Mouse (Mus musculus) limb, embryonic 13.5 days (tissue): Measurements from ENCODE around the gene Grik3. TPM values are rescaled to one million over a fixed set of nuclear protein-coding genes. Genes with fewer than 3 reads are reported as not detected.

ENCODE experiments used
- ATAC-seq: fragments of 200-750 bp; cut with Nextera tagmentation; 2 replicates; pipeline ENCODE4 v1.8.0; 2017; ENCODE audit warnings: low read depth, moderate number of reproducible peaks, moderate TSS enrichment; ENCODE audit not compliant: low FRiP score
- H3K27ac ChIP-seq: fragments of 300-500 bp; sonication (generic); 2 replicates; pipeline ENCODE4 v1.5.1; 2015; ENCODE audit warnings: inconsistent platforms, mild to moderate bottlenecking, moderate library complexity
- H3K27me3 ChIP-seq: fragments of 300-500 bp; sonication (generic); 2 replicates; pipeline ENCODE4 v1.6.1; 2015; ENCODE audit warnings: mild to moderate bottlenecking, inconsistent platforms
- H3K36me3 ChIP-seq: fragments of 300-500 bp; sonication (generic); 2 replicates; pipeline ENCODE4 v1.6.1; 2015; ENCODE audit warnings: inconsistent platforms, mild to moderate bottlenecking, moderate library complexity
- H3K4me1 ChIP-seq: fragments of 300-500 bp; sonication (generic); 2 replicates; pipeline ENCODE4 v1.6.1; 2015; ENCODE audit warnings: inconsistent platforms
- H3K4me2 ChIP-seq: fragments of 300-500 bp; sonication (generic); replicated peaks from 2 replicates; pipeline ENCODE4 v1.6.1; 2015; ENCODE audit warnings: inconsistent platforms, mild to moderate bottlenecking, moderate library complexity
- H3K4me3 ChIP-seq: fragments of 300-500 bp; sonication (generic); 2 replicates; pipeline ENCODE4 v1.5.1; 2015; ENCODE audit warnings: moderate library complexity, mild to moderate bottlenecking, inconsistent platforms
- H3K9ac ChIP-seq: fragments of 300-500 bp; sonication (generic); 2 replicates; pipeline ENCODE4 v1.6.1; 2015; ENCODE audit warnings: mild to moderate bottlenecking, inconsistent platforms
- H3K9me3 ChIP-seq: fragments of 300-500 bp; sonication (generic); 2 replicates; pipeline ENCODE4 v1.6.1; 2016; ENCODE audit warnings: inconsistent platforms
- WGBS: fragments of 180-500 bp; shearing (Covaris S2); methylation state at CpG from one replicate; pipeline ENCODE4 v1.1.7; 2015; 5-methylcytosine and 5-hydroxymethylcytosine counted together
- polyA plus RNA-seq: library from polyadenylated mRNA; unstranded; fragments of >200 nt; fragmentation: Nextera tagmentation; extraction: Ambion mirVana; gene quantifications from 2 replicates; pipeline ENCODE4 v1.2.1, GENCODE M21; 2015

Grik3 gene
- polyA plus RNA-seq, 1 experiment from 2014 or later = 0.25 TPM

- peaks cover 98% of the 10 kb centered on the region for H3K27me3 ChIP-seq
- no peak overlapping the region for H3K27ac ChIP-seq
- 24% methylated on average over 8 of the region's 8 CpGs for WGBS
- no peaks in the 10 kb centered on the region for H3K36me3 ChIP-seq
- no peak overlapping the region for H3K4me3 ChIP-seq
- no peak overlapping the region for H3K9ac ChIP-seq
- no peak overlapping the region for H3K4me2 ChIP-seq
- H3K9me3 ChIP-seq = no peaks in the 10 kb centered on the region
- peaks cover 14% of the 10 kb centered on the region for H3K4me1 ChIP-seq
- ATAC-seq = no peak
Measured at GRCm38 (mm10) chr4:125495477-125495876, 5.0 kb downstream of the Grik3 start.

- Histone ChIP-seq H3K4me3 (no peak overlapping the region), H3K36me3 (no peaks in the 10 kb centered on the region), H3K9ac (no peak overlapping the region), H3K4me1 (no peaks in the 10 kb centered on the region), H3K27me3 (peaks cover 98% of the 10 kb centered on the region), H3K27ac (no peak overlapping the region), H3K9me3 (no peaks in the 10 kb centered on the region), H3K4me2 (no peak overlapping the region)
- ATAC-seq = no peak
- 3% methylated on average over 1 of the region's 1 CpGs for WGBS
Measured at GRCm38 (mm10) chr4:125497001-125497400, 6.5 kb downstream of the Grik3 start.

GRCm38 (mm10) chr4:125497471-125497870 lies 7.0 kb downstream of the Grik3 start:
- no peak overlapping the region for H3K4me3 ChIP-seq
- no peak for ATAC-seq

DNA sequence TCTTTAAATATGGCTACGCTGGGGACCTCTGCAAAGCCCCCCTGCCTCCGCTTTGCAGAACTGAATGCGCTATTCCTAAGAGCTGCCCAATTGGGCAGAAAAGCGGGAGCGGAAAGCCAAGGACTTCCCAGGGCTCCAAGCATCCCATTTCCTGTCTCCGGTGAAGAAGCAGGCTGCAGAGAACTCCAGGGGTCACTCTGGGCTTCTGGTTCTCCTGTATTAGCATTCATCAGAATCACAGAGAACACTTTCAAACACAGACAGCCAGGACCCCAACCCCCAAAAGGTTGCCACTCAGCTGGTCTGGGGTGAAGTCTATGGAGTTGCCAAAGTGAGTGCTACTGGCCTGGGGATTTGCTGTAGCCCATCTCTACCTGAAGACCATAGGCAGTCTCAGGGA lies 8.4 kb downstream of the Grik3 start:
- Histone ChIP-seq H3K4me1 (no peaks in the 10 kb centered on the region), H3K27ac (no peak overlapping the region), H3K27me3 (peaks cover 81% of the 10 kb centered on the region), H3K36me3 (no peaks in the 10 kb centered on the region), H3K4me2 (no peak overlapping the region), H3K9me3 (no peaks in the 10 kb centered on the region), H3K4me3 (no peak overlapping the region), H3K9ac (no peak overlapping the region)
- no peak for ATAC-seq
- WGBS = 7% methylated on average over 6 of the region's 6 CpGs

More at GRCm38 (mm10) chr4:125497471-125497870, 7.0 kb downstream of the Grik3 start:
- Histone ChIP-seq H3K4me1 (no peaks in the 10 kb centered on the region), H3K9me3 (no peaks in the 10 kb centered on the region), H3K27me3 (peaks cover 95% of the 10 kb centered on the region), H3K27ac (no peak overlapping the region), H3K9ac (no peak overlapping the region), H3K4me2 (no peak overlapping the region), H3K36me3 (no peaks in the 10 kb centered on the region)
- WGBS = 36% methylated on average over 7 of the region's 7 CpGs

GRCm38 (mm10) chr4:125502861-125503260 lies 12.4 kb downstream of the Grik3 start:
- Histone ChIP-seq H3K27me3 (peaks cover 60% of the 10 kb centered on the region), H3K4me3 (no peak overlapping the region), H3K4me2 (no peak overlapping the region), H3K4me1 (no peaks in the 10 kb centered on the region), H3K36me3 (no peaks in the 10 kb centered on the region), H3K9me3 (no peaks in the 10 kb centered on the region), H3K9ac (no peak overlapping the region), H3K27ac (no peak overlapping the region)
- 54% methylated on average over 8 of the region's 8 CpGs for WGBS
- ATAC-seq = no peak

DNA sequence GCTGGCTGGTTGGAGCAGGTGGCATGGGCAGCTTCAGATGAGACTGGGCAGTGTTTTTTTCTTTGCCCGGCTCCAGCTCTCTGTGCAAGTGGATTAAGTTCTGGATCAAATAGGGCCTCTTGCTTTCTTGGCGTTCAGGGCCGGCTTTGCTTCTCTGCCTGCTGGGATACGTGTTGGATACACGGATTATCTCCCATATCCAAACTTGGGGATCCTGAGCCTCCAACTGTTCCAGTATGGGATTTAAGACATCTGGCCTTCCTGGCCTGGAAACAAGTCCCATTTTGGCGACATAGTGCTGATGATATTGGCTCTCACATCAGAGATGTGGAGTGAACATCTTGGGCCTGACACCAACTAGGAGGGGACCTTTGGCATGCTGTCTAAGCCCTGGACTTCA lies 21.9 kb downstream of the Grik3 start:
- no peak for ATAC-seq
- H3K27ac ChIP-seq = no peak overlapping the region
- H3K27me3 ChIP-seq = peaks cover 60% of the 10 kb centered on the region
- H3K4me2 ChIP-seq = no peak overlapping the region
- no peaks in the 10 kb centered on the region for H3K9me3 ChIP-seq
- H3K9ac ChIP-seq = no peak overlapping the region
- H3K4me1 ChIP-seq = 0 out of 2 replicates have a peak, but pooled peaks cover 3% of the 10 kb centered on the region
- WGBS = 76% methylated on average over 6 of the region's 6 CpGs
- H3K36me3 ChIP-seq = no peaks in the 10 kb centered on the region
- H3K4me3 ChIP-seq = no peak overlapping the region

DNA sequence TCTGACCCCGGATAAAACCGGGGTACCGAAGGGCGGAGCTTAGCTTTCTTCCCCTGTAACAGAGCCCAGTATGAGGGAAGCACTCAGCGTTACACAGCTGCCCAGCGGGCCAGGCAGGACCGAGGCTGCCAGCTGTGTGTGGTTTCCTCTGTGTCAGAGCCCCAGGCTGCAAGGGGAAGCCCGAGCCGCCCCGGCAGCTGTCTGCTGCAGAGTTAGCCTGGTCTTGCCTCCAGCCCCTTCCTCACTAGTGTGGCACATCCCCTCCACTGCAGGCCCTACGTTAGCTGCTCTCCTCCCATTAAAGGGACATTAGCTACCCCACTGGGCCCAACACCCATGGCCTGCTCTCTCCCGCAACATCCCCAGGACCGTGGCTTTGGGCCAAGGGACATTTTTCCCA lies 25.1 kb downstream of the Grik3 start:
- 0 out of 2 replicates have a peak, but pooled peaks cover 3% of the 10 kb centered on the region for H3K4me1 ChIP-seq
- no peaks in the 10 kb centered on the region for H3K9me3 ChIP-seq
- H3K27me3 ChIP-seq = peaks cover 37% of the 10 kb centered on the region
- 45% methylated on average over 13 of the region's 13 CpGs for WGBS
- no peak overlapping the region for H3K4me3 ChIP-seq
- no peak overlapping the region for H3K9ac ChIP-seq
- H3K4me2 ChIP-seq = no peak overlapping the region
- no peak for ATAC-seq
- no peak overlapping the region for H3K27ac ChIP-seq
- no peaks in the 10 kb centered on the region for H3K36me3 ChIP-seq

- H3K9ac ChIP-seq = no peak overlapping the region
- no peaks in the 10 kb centered on the region for H3K9me3 ChIP-seq
- H3K36me3 ChIP-seq = no peaks in the 10 kb centered on the region
- ATAC-seq = no peak
- H3K4me3 ChIP-seq = no peak overlapping the region
- H3K4me2 ChIP-seq = no peak overlapping the region
- 69% methylated on average over 6 of the region's 6 CpGs for WGBS
- H3K4me1 ChIP-seq = 0 out of 2 replicates have a peak, but pooled peaks cover 3% of the 10 kb centered on the region
- H3K27ac ChIP-seq = no peak overlapping the region
- peaks cover 31% of the 10 kb centered on the region for H3K27me3 ChIP-seq
Measured at GRCm38 (mm10) chr4:125516612-125517011, 26.1 kb downstream of the Grik3 start.

DNA sequence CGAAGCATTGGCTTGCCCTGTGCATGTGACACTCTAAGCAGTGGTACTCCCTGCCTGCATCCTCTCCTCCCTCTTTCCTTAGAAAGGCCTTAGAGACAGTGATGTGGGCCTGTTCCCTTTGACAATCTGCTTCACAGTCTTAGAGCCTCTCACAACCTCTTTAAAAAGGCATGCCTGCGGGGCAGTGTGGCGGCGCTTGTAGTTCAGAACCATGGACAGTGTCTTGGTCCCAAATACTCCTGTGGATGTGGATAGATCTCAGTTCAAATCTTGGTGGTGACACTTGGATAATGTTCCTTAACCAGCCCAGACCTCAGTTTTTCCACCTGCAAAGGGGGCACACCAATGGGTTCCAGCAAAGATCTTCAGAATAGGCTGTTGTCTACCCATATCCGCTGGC lies 28.4 kb downstream of the Grik3 start:
- Histone ChIP-seq H3K4me1 (0 out of 2 replicates have a peak, but pooled peaks cover 3% of the 10 kb centered on the region), H3K9ac (no peak overlapping the region), H3K4me3 (no peak overlapping the region), H3K36me3 (no peaks in the 10 kb centered on the region), H3K4me2 (no peak overlapping the region), H3K27me3 (peaks cover 23% of the 10 kb centered on the region), H3K27ac (no peak overlapping the region), H3K9me3 (no peaks in the 10 kb centered on the region)
- ATAC-seq = no peak
- 76% methylated on average over 5 of the region's 5 CpGs for WGBS

DNA sequence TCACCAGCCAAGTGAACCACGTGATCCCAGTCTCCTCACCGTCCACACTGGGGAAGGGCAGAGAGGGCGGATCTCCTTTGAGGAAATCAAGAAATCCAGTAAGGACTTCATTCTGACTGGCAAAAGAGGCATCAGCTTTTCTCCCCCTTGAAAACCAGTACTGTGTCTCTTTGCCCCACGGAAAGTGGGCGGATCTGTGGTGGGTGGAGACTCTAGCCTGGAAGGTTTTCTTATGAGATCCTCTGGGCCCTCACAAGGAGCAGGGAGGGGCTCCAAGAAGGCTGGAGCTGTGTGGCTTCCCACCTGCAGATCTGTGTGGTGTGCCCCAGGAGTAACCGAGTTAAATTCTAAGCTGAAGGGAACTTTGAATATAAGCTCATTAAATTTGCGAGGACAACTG lies 32.4 kb downstream of the Grik3 start:
- Histone ChIP-seq H3K9ac (no peak overlapping the region), H3K27ac (no peak overlapping the region), H3K4me2 (no peak overlapping the region), H3K9me3 (no peaks in the 10 kb centered on the region), H3K36me3 (no peaks in the 10 kb centered on the region), H3K4me3 (no peak overlapping the region), H3K4me1 (0 out of 2 replicates have a peak, but pooled peaks cover 7% of the 10 kb centered on the region), H3K27me3 (peaks cover 23% of the 10 kb centered on the region)
- WGBS = 55% methylated on average over 7 of the region's 7 CpGs
- no peak for ATAC-seq

- H3K4me3 ChIP-seq = no peak overlapping the region
- no peaks in the 10 kb centered on the region for H3K36me3 ChIP-seq
- H3K4me2 ChIP-seq = no peak overlapping the region
- H3K27ac ChIP-seq = no peak overlapping the region
- WGBS = 69% methylated on average over 4 of the region's 4 CpGs
- no peak for ATAC-seq
- peaks cover 7% of the 10 kb centered on the region; the same call in 1 of the 2 replicates for H3K9me3 ChIP-seq
- no peak overlapping the region for H3K9ac ChIP-seq
- H3K27me3 ChIP-seq = peaks cover 38% of the 10 kb centered on the region
- H3K4me1 ChIP-seq = 0 out of 2 replicates have a peak, but pooled peaks cover 7% of the 10 kb centered on the region
Measured at GRCm38 (mm10) chr4:125525266-125525665, 34.8 kb downstream of the Grik3 start.

GRCm38 (mm10) chr4:125526425-125526824 lies 35.9 kb downstream of the Grik3 start:
- 0 out of 2 replicates have a peak, but pooled peaks cover 7% of the 10 kb centered on the region for H3K4me1 ChIP-seq
- no peak overlapping the region for H3K4me2 ChIP-seq
- H3K9me3 ChIP-seq = peaks cover 7% of the 10 kb centered on the region; the same call in 1 of the 2 replicates
- no peak; the same call in 1 of the 2 replicates for ATAC-seq
- WGBS = 11% methylated on average over 5 of the region's 5 CpGs
- no peak overlapping the region for H3K4me3 ChIP-seq
- H3K27ac ChIP-seq = no peak overlapping the region
- H3K36me3 ChIP-seq = no peaks in the 10 kb centered on the region
- H3K27me3 ChIP-seq = peaks cover 44% of the 10 kb centered on the region
- no peak overlapping the region for H3K9ac ChIP-seq

DNA sequence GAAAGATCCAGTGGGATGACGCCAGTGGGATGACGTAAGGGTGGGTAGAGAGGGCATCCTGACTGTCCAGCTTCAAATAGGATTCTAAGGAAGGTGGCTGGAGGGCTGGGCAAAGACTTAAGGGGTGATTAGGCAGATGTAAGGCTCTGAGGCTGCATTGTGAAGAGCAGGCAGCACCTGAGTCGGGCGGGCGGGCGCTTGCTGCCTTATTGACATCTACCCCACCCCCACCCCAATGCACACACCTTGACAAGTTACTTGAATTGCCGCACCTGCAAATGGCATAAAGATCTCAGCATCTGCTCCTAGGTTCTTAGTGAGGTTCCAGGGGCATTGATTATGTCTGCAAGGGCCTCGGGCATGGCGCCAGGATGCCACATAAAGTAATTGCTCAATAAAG lies 43.5 kb downstream of the Grik3 start:
- Histone ChIP-seq H3K27ac (no peak overlapping the region), H3K4me2 (no peak overlapping the region), H3K9me3 (peaks cover 5% of the 10 kb centered on the region; the same call in 1 of the 2 replicates), H3K36me3 (no peaks in the 10 kb centered on the region), H3K4me3 (no peak overlapping the region), H3K4me1 (peaks cover 19% of the 10 kb centered on the region), H3K9ac (no peak overlapping the region), H3K27me3 (peaks cover 88% of the 10 kb centered on the region)
- ATAC-seq = no peak
- WGBS = 25% methylated on average over 9 of the region's 9 CpGs
